Mouse (Mus musculus): Measurements from ENCODE around the gene Cfap61. TPM values are rescaled to one million over a fixed set of nuclear protein-coding genes. Genes with fewer than 3 reads are reported as not detected.

Cfap61 gene
- polyA plus RNA-seq, 1 experiment = 0.33 TPM

GRCm38 (mm10) chr2:146246409-146247075, 312.0 kb downstream of the Cfap61 start:
- Histone ChIP-seq H3K27ac (ENCODE audit: insufficient read depth, low read length) (no peak overlapping the region), H3K4me1 (ENCODE audit: control insufficient read depth, insufficient read depth, low read length) (no peaks in the 10 kb centered on the region), H3K4me3 (ENCODE audit: insufficient read depth, low read length) (no peak overlapping the region)
- no peak for TF ChIP-seq CTCF (IDR thresholded peaks at IDR 0.05; ENCODE audit: borderline replicate concordance, insufficient read depth, low read length)
- no peak for TF ChIP-seq POLR2A (IDR thresholded peaks at IDR 0.05; ENCODE audit: low read depth, low read length)

GRCm38 (mm10) chr2:146247576-146247975, 313.0 kb downstream of the Cfap61 start:
- TF ChIP-seq POLR2A (IDR thresholded peaks at IDR 0.05; ENCODE audit: low read depth, low read length) (no peak), CTCF (IDR thresholded peaks at IDR 0.05; ENCODE audit: borderline replicate concordance, insufficient read depth, low read length) (no peak)
- Histone ChIP-seq H3K4me3 (ENCODE audit: insufficient read depth, low read length) (no peak overlapping the region), H3K4me1 (ENCODE audit: control insufficient read depth, insufficient read depth, low read length) (no peaks in the 10 kb centered on the region), H3K27ac (ENCODE audit: insufficient read depth, low read length) (no peak overlapping the region)

- no peak for TF ChIP-seq CTCF (IDR thresholded peaks at IDR 0.05; ENCODE audit: borderline replicate concordance, insufficient read depth, low read length)
- no peak for TF ChIP-seq POLR2A (IDR thresholded peaks at IDR 0.05; ENCODE audit: low read depth, low read length)
- Histone ChIP-seq H3K4me3 (ENCODE audit: insufficient read depth, low read length) (no peak overlapping the region), H3K4me1 (ENCODE audit: control insufficient read depth, insufficient read depth, low read length) (no peaks in the 10 kb centered on the region), H3K27ac (ENCODE audit: insufficient read depth, low read length) (no peak overlapping the region)
These were observed 314.4 kb downstream of the Cfap61 start for GRCm38 (mm10) chr2:146249033-146249432.

- TF ChIP-seq CTCF (IDR thresholded peaks at IDR 0.05; ENCODE audit: borderline replicate concordance, insufficient read depth, low read length) (no peak), POLR2A (IDR thresholded peaks at IDR 0.05; ENCODE audit: low read depth, low read length) (no peak)
- no peak overlapping the region for H3K4me3 ChIP-seq (ENCODE audit: insufficient read depth, low read length)
These were observed 315.8 kb downstream of the Cfap61 start for GRCm38 (mm10) chr2:146250236-146250904.

GRCm38 (mm10) chr2:146254387-146254786, 319.8 kb downstream of the Cfap61 start:
- Histone ChIP-seq H3K4me1 (ENCODE audit: control insufficient read depth, insufficient read depth, low read length) (no peaks in the 10 kb centered on the region), H3K4me3 (ENCODE audit: insufficient read depth, low read length) (no peak overlapping the region), H3K27ac (ENCODE audit: insufficient read depth, low read length) (no peak overlapping the region)
- no peak for TF ChIP-seq POLR2A (IDR thresholded peaks at IDR 0.05; ENCODE audit: low read depth, low read length)
- no peak for TF ChIP-seq CTCF (IDR thresholded peaks at IDR 0.05; ENCODE audit: borderline replicate concordance, insufficient read depth, low read length)

More at GRCm38 (mm10) chr2:146250236-146250904, 315.8 kb downstream of the Cfap61 start:
- no peak overlapping the region for H3K27ac ChIP-seq (ENCODE audit: insufficient read depth, low read length)
- H3K4me1 ChIP-seq (ENCODE audit: control insufficient read depth, insufficient read depth, low read length) = no peaks in the 10 kb centered on the region

GRCm38 (mm10) chr2:146255636-146256035, 321.1 kb downstream of the Cfap61 start:
- H3K4me1 ChIP-seq (ENCODE audit: control insufficient read depth, insufficient read depth, low read length) = no peaks in the 10 kb centered on the region
- no peak overlapping the region for H3K4me3 ChIP-seq (ENCODE audit: insufficient read depth, low read length)
- TF ChIP-seq CTCF (IDR thresholded peaks at IDR 0.05; ENCODE audit: borderline replicate concordance, insufficient read depth, low read length) = no peak
- TF ChIP-seq POLR2A (IDR thresholded peaks at IDR 0.05; ENCODE audit: low read depth, low read length) = no peak
- no peak overlapping the region for H3K27ac ChIP-seq (ENCODE audit: insufficient read depth, low read length)

- no peak for TF ChIP-seq POLR2A (IDR thresholded peaks at IDR 0.05; ENCODE audit: low read depth, low read length)
- TF ChIP-seq CTCF (IDR thresholded peaks at IDR 0.05; ENCODE audit: borderline replicate concordance, insufficient read depth, low read length) = no peak
- Histone ChIP-seq H3K4me1 (ENCODE audit: control insufficient read depth, insufficient read depth, low read length) (no peaks in the 10 kb centered on the region), H3K4me3 (ENCODE audit: insufficient read depth, low read length) (no peak overlapping the region), H3K27ac (ENCODE audit: insufficient read depth, low read length) (no peak overlapping the region)
These were observed 321.8 kb downstream of the Cfap61 start for GRCm38 (mm10) chr2:146256321-146256875.

GRCm38 (mm10) chr2:146257037-146257436, 322.5 kb downstream of the Cfap61 start:
- H3K4me3 ChIP-seq (ENCODE audit: insufficient read depth, low read length) = no peak overlapping the region
- TF ChIP-seq CTCF (IDR thresholded peaks at IDR 0.05; ENCODE audit: borderline replicate concordance, insufficient read depth, low read length) (no peak), POLR2A (IDR thresholded peaks at IDR 0.05; ENCODE audit: low read depth, low read length) (no peak)

GRCm38 (mm10) chr2:146257609-146258008, 323.0 kb downstream of the Cfap61 start:
- Histone ChIP-seq H3K27ac (ENCODE audit: insufficient read depth, low read length) (no peak overlapping the region), H3K4me3 (ENCODE audit: insufficient read depth, low read length) (no peak overlapping the region), H3K4me1 (ENCODE audit: control insufficient read depth, insufficient read depth, low read length) (no peaks in the 10 kb centered on the region)
- no peak for TF ChIP-seq CTCF (IDR thresholded peaks at IDR 0.05; ENCODE audit: borderline replicate concordance, insufficient read depth, low read length)
- TF ChIP-seq POLR2A (IDR thresholded peaks at IDR 0.05; ENCODE audit: low read depth, low read length) = no peak

More at GRCm38 (mm10) chr2:146257037-146257436, 322.5 kb downstream of the Cfap61 start:
- no peaks in the 10 kb centered on the region for H3K4me1 ChIP-seq (ENCODE audit: control insufficient read depth, insufficient read depth, low read length)
- H3K27ac ChIP-seq (ENCODE audit: insufficient read depth, low read length) = no peak overlapping the region

Measured in embryonic fibroblast, embryonic 13.5 days (primary cell).